Mouse (Mus musculus) cerebellum, postnatal 10 days (tissue): Measurements from ENCODE around the gene Dus4l.
A peak's percentile ranks its signal among the peaks of the same experiment; 100 is the strongest.
"Not testable (repeated sequence)": the region's sequence is repeated elsewhere in the genome, so short reads cannot be mapped to it uniquely, and the experiment has no call there.

Source experiments
- DNase-seq, 2 experiments: peaks; one replicate each; pipeline ENCODE4 v3.0.0; 2021; ENCODE audit warnings: mixed read lengths in 2 of 2

The Dus4l gene

GRCm38 (mm10) chr12:31654197-31654964 is at the start of gene Dus4l, which contains the start of gene Cog5:
Dus4l (minus strand) TSS chr12:31654826.
Cog5 (plus strand) TSS chr12:31654869.
- peak; percentile 98 to 99 for DNase-seq

GRCm38 (mm10) chr12:31703904-31704303 is 49.3 kb upstream of the Dus4l start:
- no peak for DNase-seq

GRCm38 (mm10) chr12:31701411-31701810 is 46.8 kb upstream of the Dus4l start:
- no peak for DNase-seq

GRCm38 (mm10) chr12:31700623-31701347 is 46.2 kb upstream of the Dus4l start:
- DNase-seq, result no peak

- no peak for DNase-seq
These were observed 38.7 kb upstream of the Dus4l start for GRCm38 (mm10) chr12:31693278-31693677.

GRCm38 (mm10) chr12:31686679-31687078 is 32.1 kb upstream of the Dus4l start:
- DNase-seq, result no peak

GRCm38 (mm10) chr12:31667187-31667586 is 12.6 kb upstream of the Dus4l start:
- no peak for DNase-seq

- DNase-seq, result no peak
These were observed 11.4 kb upstream of the Dus4l start for GRCm38 (mm10) chr12:31665999-31666398.

- no peak for DNase-seq
These were observed 2.2 kb upstream of the Dus4l start for GRCm38 (mm10) chr12:31656841-31657240.

GRCm38 (mm10) chr12:31654965-31655477 is 395 bp upstream of the Dus4l start:
- no peak for DNase-seq

GRCm38 (mm10) chr12:31653611-31654010 is 1.0 kb downstream of the Dus4l start:
- DNase-seq, result no peak

- DNase-seq, result peak in 1 of 2 experiments; percentile 20
These were observed 19.4 kb downstream of the Dus4l start for GRCm38 (mm10) chr12:31635240-31635607.

GRCm38 (mm10) chr12:31634343-31635239 is 20.0 kb downstream of the Dus4l start, which contains the start of gene Bcap29:
Bcap29 (minus strand) TSS chr12:31634658.
- peak; percentile 89 to 90 for DNase-seq

GRCm38 (mm10) chr12:31633970-31634342 is 20.7 kb downstream of the Dus4l start:
- DNase-seq, result peak in 1 of 2 experiments; percentile 30

- not testable (repeated sequence) for DNase-seq
These were observed 26.2 kb downstream of the Dus4l start for GRCm38 (mm10) chr12:31628396-31628795.

- DNase-seq, result no peak
These were observed 29.6 kb downstream of the Dus4l start for GRCm38 (mm10) chr12:31625016-31625415.

- DNase-seq, result no peak
These were observed 34.5 kb downstream of the Dus4l start for GRCm38 (mm10) chr12:31620106-31620505.

GRCm38 (mm10) chr12:31613353-31613752 is 41.3 kb downstream of the Dus4l start:
- no peak for DNase-seq

- DNase-seq, result no peak
These were observed 46.5 kb downstream of the Dus4l start for GRCm38 (mm10) chr12:31608138-31608537.

GRCm38 (mm10) chr12:31604894-31605293 is 49.7 kb downstream of the Dus4l start:
- peak; percentile 36 to 55 for DNase-seq

- DNase-seq, result no peak
These were observed 51.0 kb downstream of the Dus4l start for GRCm38 (mm10) chr12:31603586-31603985.

- DNase-seq, result no peak
These were observed 60.3 kb downstream of the Dus4l start for GRCm38 (mm10) chr12:31594296-31594695.

- DNase-seq, result no peak
These were observed 62.6 kb downstream of the Dus4l start for GRCm38 (mm10) chr12:31592011-31592410.
